Mouse (Mus musculus) c-Kit-positive CD71-negative TER-119-negative erythroid progenitor cells, embryonic 14.5 days (primary cell): ENCODE data around the gene Usp6nl.

ENCODE experiments used
- DNase-seq: peaks from one replicate; pipeline ENCODE4 v3.0.0-alpha.2; 2013; ENCODE audit warnings: low read depth

The Usp6nl gene

GRCm38 (mm10) chr2:6333570-6333969 is 11.1 kb downstream of the Usp6nl start:
- no peak for DNase-seq

GRCm38 (mm10) chr2:6334011-6334410 is 11.5 kb downstream of the Usp6nl start:
- no peak for DNase-seq

GRCm38 (mm10) chr2:6335032-6335735 is 12.7 kb downstream of the Usp6nl start:
- no peak for DNase-seq

GRCm38 (mm10) chr2:6336013-6336412 is 13.5 kb downstream of the Usp6nl start:
- DNase-seq = no peak

DNA sequence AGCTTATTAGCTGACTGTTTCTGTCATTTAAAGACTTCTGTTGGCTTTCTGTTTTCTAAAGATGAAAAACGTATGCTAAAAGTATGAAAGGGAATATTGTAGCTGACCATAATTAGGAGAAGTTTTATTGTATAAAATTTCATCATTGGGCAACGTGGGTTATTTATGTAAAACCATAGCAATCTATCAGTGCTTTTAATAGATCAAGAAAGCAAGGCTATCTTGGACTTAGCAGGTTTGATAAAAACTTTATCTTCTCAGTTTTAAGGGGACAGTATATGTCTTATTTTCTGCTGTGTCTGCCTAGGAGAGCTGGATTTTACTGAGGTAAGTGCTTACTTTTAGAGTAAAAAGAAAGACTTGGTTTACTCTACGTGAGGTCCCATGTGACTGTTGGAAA is 14.2 kb downstream of the Usp6nl start:
- no peak for DNase-seq

GRCm38 (mm10) chr2:6337436-6337835 is 15.0 kb downstream of the Usp6nl start:
- no peak for DNase-seq

- no peak for DNase-seq
Measured at GRCm38 (mm10) chr2:6338031-6338629, 15.7 kb downstream of the Usp6nl start.

DNA sequence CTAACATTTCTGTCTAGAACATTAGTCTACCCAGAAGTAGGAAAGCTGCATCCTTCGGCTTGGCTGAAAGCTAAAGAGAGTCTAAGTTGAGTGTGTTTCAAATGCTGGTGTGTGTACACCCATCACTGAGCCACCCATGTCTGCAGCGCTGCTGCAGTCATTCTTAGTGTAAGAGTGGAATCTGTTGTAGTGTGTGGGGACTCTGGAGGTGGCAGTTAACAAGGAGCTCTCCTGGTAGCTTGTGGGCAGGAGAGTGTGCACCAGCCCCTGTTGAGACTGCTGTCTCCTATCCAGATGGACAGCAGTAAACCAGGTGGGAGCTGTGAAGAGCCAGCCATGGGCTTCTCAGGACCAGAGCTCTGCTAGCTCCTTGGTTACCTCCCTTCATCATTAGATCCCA is 18.0 kb downstream of the Usp6nl start:
- no peak for DNase-seq

DNA sequence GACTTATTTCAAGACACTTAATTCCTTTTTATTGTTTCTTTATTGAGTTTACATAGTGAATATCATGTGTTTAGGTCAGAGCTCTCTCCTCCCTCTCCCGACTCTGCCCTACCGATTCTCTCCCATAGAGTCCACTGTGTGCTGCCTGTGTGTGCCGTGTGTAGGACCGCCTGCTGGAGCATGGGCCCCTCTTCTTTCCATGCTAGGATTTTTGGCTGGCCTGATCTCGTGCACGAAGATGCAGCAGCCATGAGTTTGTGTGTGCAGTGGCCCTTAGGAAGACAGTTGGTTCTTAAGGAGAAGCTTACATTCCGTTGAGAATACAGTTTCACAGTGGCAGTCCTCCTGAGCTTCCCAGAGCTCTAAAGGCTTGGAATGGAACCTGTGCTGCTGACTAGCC is 19.0 kb downstream of the Usp6nl start:
- DNase-seq = no peak

GRCm38 (mm10) chr2:6349256-6350092 is 27.0 kb downstream of the Usp6nl start:
- DNase-seq = no peak

GRCm38 (mm10) chr2:6350164-6350563 is 27.7 kb downstream of the Usp6nl start:
- DNase-seq = no peak

GRCm38 (mm10) chr2:6350931-6351695 is 28.6 kb downstream of the Usp6nl start:
- no peak for DNase-seq

- no peak for DNase-seq
Measured at GRCm38 (mm10) chr2:6352541-6352971, 30.1 kb downstream of the Usp6nl start.

- no peak for DNase-seq
Measured at GRCm38 (mm10) chr2:6353060-6353459, 30.6 kb downstream of the Usp6nl start.

DNA sequence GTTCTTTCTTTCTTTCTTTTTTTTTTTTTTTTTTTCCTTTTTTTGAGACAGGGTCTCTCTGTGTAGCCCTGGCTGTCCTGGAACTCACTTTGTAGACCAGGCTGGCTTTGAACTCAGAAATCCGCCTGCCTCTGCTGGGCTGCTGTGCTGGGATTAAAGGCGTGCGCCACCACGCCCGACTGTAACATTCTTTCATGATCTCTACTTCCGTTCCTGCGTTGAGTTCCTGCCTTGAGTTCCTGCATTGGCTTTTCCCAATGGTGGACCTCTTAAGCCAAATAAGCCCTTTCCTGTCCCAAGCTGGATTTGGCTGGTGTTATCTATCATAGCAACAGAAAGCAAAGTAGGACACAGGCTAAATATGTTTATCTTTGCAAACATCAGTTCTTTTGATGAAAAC is 34.8 kb downstream of the Usp6nl start:
- no peak for DNase-seq

DNA sequence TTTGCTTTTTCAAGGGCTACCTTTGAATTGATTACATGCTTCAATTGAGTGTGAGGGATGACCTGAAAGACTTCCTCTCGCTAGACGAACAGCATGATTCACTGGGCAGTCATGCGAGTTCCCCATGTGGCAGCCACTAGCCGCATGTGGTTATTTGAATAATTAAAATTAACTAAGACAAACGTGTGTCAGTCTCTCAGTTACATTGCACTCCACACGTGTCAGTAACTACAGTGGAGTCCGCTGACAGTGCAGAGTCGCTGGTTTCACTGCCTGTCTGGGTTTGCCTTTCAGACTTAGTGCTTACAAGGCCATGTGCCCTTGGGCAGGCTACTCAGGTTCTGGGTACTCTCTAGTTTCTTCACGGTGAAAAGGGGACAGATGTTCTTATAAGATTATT is 37.2 kb downstream of the Usp6nl start:
- no peak for DNase-seq

GRCm38 (mm10) chr2:6363126-6363525 is 40.7 kb downstream of the Usp6nl start:
- DNase-seq = no peak

- no peak for DNase-seq
Measured at GRCm38 (mm10) chr2:6363922-6364321, 41.5 kb downstream of the Usp6nl start.

DNA sequence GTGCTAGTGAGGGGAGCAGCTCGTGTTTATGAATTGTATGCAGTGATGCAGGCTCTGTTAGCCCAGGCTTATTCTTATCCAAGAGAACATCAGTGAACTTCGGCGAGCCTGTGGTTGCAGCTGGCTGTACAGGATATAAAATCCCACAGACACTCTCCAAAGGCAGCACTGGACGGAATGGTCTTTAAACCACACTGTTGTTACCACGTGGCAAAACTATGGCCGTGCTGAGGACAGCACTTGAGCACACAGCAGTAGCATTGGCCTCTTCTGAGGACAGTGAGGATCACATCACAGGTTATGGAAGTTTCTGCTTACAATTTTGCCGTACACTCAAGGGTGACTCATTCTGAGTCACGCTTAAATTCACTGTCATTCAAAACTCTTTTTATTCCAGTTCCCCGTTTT is 44.1 kb downstream of the Usp6nl start:
- peak; percentile 46 for DNase-seq

- DNase-seq = no peak
Measured at GRCm38 (mm10) chr2:6366973-6367372, 44.5 kb downstream of the Usp6nl start.

DNA sequence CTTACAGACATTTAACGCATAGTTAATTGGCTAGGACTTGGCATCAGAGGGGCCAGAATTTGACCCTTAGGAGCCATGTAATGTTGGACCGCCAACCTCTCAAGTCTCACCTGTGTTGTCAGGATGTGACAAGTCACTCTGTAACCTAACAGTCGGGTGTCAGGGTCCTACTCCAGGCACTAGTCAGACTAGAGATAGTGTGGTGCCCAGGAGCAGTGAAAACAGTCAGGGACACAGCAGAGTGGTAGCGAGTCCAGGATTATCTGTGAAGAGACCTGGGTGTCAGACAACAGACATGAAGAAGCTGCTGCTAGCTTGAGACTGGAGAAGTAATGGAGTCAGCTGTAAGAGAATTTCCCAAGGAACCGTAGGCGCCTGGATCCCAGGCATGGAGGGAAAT is 45.0 kb downstream of the Usp6nl start:
- DNase-seq = no peak

GRCm38 (mm10) chr2:6374216-6374615 is 51.7 kb downstream of the Usp6nl start:
- DNase-seq = no peak
